Mouse (Mus musculus) small intestine, adult 2 months (tissue): ENCODE measurements at regions not wholly inside any gene's neighbourhood (a gene's known extent, or its start where the extent isn't known, plus 50 kb on each side); places are given as distances from the start of the nearest gene placed in this dataset.

Experiments used
- CTCF ChIP-seq: fragments of 200-500 bp; IDR thresholded peaks from 2 replicates; pipeline ENCODE4 v1.5.1; 2012; ENCODE audit warnings: low read depth, mild to moderate bottlenecking, control low read depth, inconsistent platforms, low read length, moderate library complexity, mixed read lengths; ENCODE audit not compliant: insufficient replicate concordance, insufficient read length; ENCODE audit errors: extremely low read depth
- POLR2A ChIP-seq: fragments of 200-500 bp; IDR thresholded peaks from 2 replicates; pipeline ENCODE4 v1.6.1; 2012; ENCODE audit warnings: low read depth, mild to moderate bottlenecking, control low read depth, inconsistent platforms, low read length, moderate library complexity

DNA sequence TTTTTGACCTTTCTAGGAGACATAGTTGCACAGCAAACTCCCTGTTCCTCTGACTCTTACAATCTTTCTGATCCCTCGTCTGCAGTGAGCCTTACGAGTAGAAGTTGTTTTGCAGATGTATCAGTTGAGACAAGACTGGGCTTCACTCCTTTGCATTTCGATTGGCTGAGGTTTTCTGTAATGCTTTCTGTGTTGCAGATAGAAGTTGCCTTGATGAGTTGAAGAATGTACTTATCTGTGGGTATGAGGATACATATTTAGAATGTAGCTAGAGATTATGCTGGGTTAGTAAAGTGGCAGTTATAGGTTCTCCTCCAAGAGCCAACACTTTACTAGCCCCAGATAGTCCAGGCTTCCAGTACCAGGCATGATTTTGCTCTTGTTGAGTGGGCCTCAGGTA is 199.7 kb upstream of the Id2 start:
- TF ChIP-seq POLR2A (no peak), CTCF (no peak)
